9 mouse cellular contexts compared by ENCODE assay signal in genomic region chr2:33546879-33547278, GRCm38 (mm10).
A peak's percentile ranks its signal among the peaks of the same experiment; 100 is the strongest.
DNase-seq lines count a peak whose midpoint lies in the region; ATAC-seq lines count a peak whose summit lies in the region.
"Had no signal": no experiment of that assay in that cellular context is flagged by ENCODE, and none has a peak within 500 bp of the region (broad histone marks: within the 10 kb centered on the region; RNA-seq: fewer than 3 reads in every experiment).

No protein-coding gene starts in this region.

- peak overlapping the region; percentile 88 for H3K27ac ChIP-seq in forebrain, embryonic 14.5 days (ENCODE audit: low read depth, low read length)
- H3K27ac ChIP-seq in midbrain, embryonic 16.5 days (ENCODE audit: low read length): peak overlapping the region; percentile 80
- H3K27ac ChIP-seq in liver, embryonic 12.5 days: no peak overlapping the region

- peaks cover 26% of the 10 kb centered on the region for H3K27me3 ChIP-seq in forebrain, embryonic 14.5 days (replicated peaks; ENCODE audit: control insufficient read depth, insufficient read depth, low read length)
- H3K27me3 ChIP-seq in midbrain, embryonic 16.5 days (ENCODE audit: control insufficient read depth, insufficient read depth, low read depth, low read length): no peaks in the 10 kb centered on the region
- peaks cover 65% of the 10 kb centered on the region for H3K27me3 ChIP-seq in liver, embryonic 12.5 days (replicated peaks)

- peak; percentile 77 for ATAC-seq in cerebellum, adult (ENCODE audit: insufficient number of reproducible peaks, low FRiP score, low TSS enrichment)
- ATAC-seq in forebrain, embryonic 14.5 days: peak; percentile 79
- peak; percentile 69 for ATAC-seq in midbrain, embryonic 16.5 days
- ATAC-seq in liver, embryonic 12.5 days: no peak

- H3K9ac ChIP-seq in forebrain, embryonic 14.5 days (ENCODE audit: low read length): 0 out of 2 replicates have a peak overlapping the region, but pooled peaks have one; percentile 13
- peak overlapping the region; percentile 10 for H3K9ac ChIP-seq in midbrain, embryonic 16.5 days (ENCODE audit: low read depth, low read length)
- H3K9ac ChIP-seq in liver, embryonic 12.5 days: no peak overlapping the region

- no peak overlapping the region for H3K4me3 ChIP-seq in forebrain, embryonic 14.5 days (ENCODE audit: low read depth, low read length)
- no peak overlapping the region for H3K4me3 ChIP-seq in midbrain, embryonic 16.5 days (ENCODE audit: low read depth, low read length)
- no peak overlapping the region for H3K4me3 ChIP-seq in liver, embryonic 12.5 days
- H3K4me3 ChIP-seq: megakaryocyte, embryonic 14.5 days had no signal

- no peaks in the 10 kb centered on the region for H3K9me3 ChIP-seq in forebrain, embryonic 14.5 days (replicated peaks; ENCODE audit: control insufficient read depth, low read length)
- no peaks in the 10 kb centered on the region for H3K9me3 ChIP-seq in midbrain, embryonic 16.5 days (replicated peaks; ENCODE audit: control insufficient read depth, low read length, poor library complexity, severe bottlenecking)
- no peaks in the 10 kb centered on the region for H3K9me3 ChIP-seq in liver, embryonic 12.5 days (replicated peaks)

- no peaks in the 10 kb centered on the region for H3K36me3 ChIP-seq in forebrain, embryonic 14.5 days (ENCODE audit: control insufficient read depth, insufficient read depth, low read length)
- H3K36me3 ChIP-seq in midbrain, embryonic 16.5 days (ENCODE audit: control insufficient read depth, insufficient read depth, low read length): no peaks in the 10 kb centered on the region
- H3K36me3 ChIP-seq in liver, embryonic 12.5 days: no peaks in the 10 kb centered on the region

- whole genome bisulfite sequencing in forebrain, embryonic 14.5 days: 18% methylated on average over 6 of the region's 6 CpGs
- 17% methylated on average over 6 of the region's 6 CpGs for WGBS in midbrain, embryonic 16.5 days
- 37% methylated on average over 6 of the region's 6 CpGs for WGBS in liver, embryonic 12.5 days (ENCODE audit: insufficient replicate concordance)

- peak; percentile 47 to 55 for DNase-seq in kidney, postnatal 25 days
- DNase-seq in kidney, adult 9 months: no peak
- peak; percentile 98 for DNase-seq in forebrain, embryonic 14.5 days (ENCODE audit: low spot score)
- peak; percentile 93 for DNase-seq in left cerebral cortex, adult 11 months (ENCODE audit: low spot score)
- DNase-seq in urinary bladder, postnatal 36 days (ENCODE audit: low spot score in 2 of 2): no peak

- peak overlapping the region; percentile 29 for H3K4me2 ChIP-seq in forebrain, embryonic 14.5 days (ENCODE audit: low read length)
- peak overlapping the region; percentile 41 for H3K4me2 ChIP-seq in midbrain, embryonic 16.5 days (ENCODE audit: low read length)
- no peak overlapping the region for H3K4me2 ChIP-seq in liver, embryonic 12.5 days

- peaks cover 27% of the 10 kb centered on the region for H3K4me1 ChIP-seq in forebrain, embryonic 14.5 days (ENCODE audit: control insufficient read depth, insufficient read depth, low read length)
- peaks cover 37% of the 10 kb centered on the region for H3K4me1 ChIP-seq in midbrain, embryonic 16.5 days (ENCODE audit: control insufficient read depth, insufficient read depth, low read length)
- peaks cover 9% of the 10 kb centered on the region for H3K4me1 ChIP-seq in liver, embryonic 12.5 days

Comparison
In these comparisons a context has a peak if more than half of its experiments do, and no peak if none do; other contexts are left out.
1. DNase-seq: peak in kidney, postnatal 25 days (2 of 2), forebrain, embryonic 14.5 days (single experiment) and left cerebral cortex, adult 11 months (single experiment); none in kidney, adult 9 months (single experiment) and urinary bladder, postnatal 36 days (0 of 2).